Mouse (Mus musculus): Measurements from ENCODE around the gene Gm13889.
A peak's percentile ranks its signal among the peaks of the same experiment; 100 is the strongest.

Gene Gm13889

DNA sequence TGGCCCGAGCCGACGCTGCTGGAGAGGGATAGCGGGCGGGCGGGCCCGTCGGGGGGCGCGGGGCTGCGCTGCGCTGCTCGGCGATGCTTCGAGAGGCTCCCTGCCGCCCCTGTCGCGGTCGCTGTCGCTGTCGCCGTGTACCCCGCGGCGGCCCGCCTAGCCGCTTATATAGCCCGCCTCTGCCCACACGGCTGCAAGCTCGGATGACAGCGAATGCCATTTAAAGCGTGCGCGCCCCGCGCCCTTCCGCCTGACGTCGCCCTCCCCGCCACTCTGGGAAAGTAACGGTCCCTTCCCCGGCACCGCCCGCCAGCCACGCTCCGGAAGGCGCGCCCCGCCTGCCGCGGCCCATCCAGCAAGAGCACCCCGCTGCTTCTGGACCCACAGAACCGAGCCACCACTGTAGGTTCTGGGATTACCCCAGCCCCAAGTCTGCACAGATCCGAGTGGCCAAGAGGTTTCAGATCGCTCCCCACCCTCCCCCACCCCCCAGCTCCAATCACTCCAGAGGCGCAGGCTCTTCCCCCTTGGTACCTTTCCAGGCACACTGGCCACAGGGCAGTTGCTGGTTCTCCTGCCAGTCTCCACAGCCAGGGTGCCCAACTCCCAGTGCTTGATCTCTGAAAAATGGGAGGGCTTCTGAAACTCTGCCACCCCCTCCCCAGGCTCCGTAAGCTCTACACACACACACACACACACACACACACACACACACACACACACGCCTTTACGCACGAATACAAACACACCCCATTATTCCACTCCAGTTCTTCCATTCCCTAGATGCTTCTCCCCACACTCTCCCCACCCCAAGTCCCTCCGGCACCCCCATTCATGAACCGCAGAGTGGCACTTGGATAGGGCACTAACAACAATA lies at the start of gene Gm13889:
TSS of gene Gm13889 (minus strand) at position 294 of the 877 bp plus-strand sequence.
- DNase-seq (ENCODE audit: low read depth, low spot score), result peak; percentile 67

DNA sequence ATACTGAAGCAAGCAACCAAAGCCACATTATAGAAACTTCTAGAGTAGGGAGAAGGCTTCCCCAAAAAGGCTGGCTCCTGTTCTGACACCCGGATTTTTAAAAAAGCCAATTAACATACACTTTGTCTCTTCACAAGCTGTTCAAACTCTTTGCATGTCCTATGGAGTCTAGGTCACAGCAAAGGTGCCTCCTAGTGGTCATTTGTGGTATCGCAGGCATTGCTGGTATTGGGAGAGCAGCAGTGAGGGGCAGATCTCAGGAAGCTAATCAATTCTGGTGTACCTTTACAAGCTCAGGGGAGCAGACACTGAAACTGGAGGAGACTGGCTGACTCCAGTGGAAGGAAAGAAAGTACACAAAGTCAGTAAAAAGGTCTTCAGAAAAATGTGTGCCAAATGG lies 45.3 kb upstream of the Gm13889 start:
- DNase-seq (ENCODE audit: low read depth, low spot score), result peak; percentile 88

DNA sequence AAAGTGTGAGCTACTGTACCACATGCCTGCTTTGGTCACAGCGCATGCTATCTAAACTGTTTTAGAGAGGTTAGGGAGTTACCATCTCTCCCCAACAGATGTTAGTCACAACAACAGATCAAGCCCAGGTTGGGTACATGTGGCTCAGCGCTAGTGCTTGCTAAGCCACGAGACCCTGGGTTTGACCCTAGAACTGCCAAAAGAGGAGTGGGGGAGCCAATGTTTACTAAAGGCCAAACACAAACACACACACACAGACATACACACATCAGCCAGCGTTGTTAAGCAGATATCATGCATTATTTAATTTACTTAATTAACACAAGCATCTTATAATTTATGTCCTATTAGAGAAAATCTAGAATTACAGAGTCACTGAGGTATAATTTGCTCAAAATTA lies 44.9 kb upstream of the Gm13889 start:
- DNase-seq (ENCODE audit: low read depth, low spot score), result no peak

DNA sequence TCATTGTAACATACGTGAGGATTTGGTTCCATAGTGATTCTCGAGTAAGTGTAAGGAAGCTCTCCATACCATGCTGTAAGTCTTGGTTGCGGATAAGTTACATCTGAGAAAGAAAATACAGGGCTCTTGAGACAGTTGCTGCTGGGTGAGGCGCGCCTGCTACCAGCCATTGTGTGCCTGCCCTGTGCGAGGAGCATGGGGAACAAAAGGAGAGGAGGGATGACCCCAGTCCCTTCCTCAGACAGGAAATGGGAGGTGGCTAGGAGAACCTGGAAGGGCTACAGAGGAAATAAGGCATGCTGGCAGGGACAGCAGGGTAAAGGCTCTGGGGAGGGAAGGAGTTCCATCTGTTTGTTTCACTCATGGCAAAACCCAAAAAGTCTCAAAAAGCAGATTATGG lies 44.4 kb upstream of the Gm13889 start:
- DNase-seq (ENCODE audit: low read depth, low spot score), result peak; percentile 77

DNA sequence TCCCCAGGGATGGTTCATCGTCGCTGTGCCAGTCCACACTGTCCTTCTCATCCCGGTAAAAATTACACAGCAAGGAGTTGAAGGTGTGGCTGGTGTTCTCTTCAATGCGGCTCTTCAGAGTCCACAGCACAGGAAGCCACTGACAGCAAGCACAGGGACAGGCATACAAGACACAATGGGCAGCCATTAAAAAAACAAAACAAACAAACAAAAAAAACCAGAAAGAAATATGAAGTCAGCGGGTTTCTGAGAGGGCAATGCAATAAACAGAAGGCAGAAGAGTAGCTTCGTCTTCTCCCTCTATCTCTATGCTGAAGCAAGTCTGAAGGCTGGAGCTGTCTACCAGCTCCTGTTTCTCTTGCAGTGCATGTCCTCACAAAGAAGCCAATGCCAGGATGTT lies 39.3 kb upstream of the Gm13889 start, which contains the start of gene Gm27027:
TSS of gene Gm27027 (minus strand) at position 101 of the 400 bp plus-strand sequence.
- DNase-seq (ENCODE audit: low read depth, low spot score), result no peak

DNA sequence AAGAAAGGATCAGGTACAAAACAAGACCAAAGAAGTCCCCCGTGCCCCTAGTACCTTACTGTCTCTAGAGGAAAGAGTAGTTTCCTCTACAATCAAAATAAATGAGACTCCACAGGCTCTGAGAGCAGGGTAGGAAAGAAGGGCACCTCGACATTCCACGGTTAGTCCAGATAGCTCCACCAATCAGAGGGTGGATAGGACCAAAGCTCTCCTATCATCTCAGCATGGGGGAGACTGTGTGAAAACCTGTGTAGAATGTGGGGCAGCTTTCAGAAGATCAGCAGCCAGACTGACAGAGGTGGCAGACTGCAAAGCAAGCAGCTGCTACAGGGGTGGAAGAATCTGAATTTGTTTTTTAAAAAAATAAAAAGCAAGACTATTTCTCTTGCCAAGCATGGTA lies 35.8 kb upstream of the Gm13889 start:
- DNase-seq (ENCODE audit: low read depth, low spot score), result no peak

DNA sequence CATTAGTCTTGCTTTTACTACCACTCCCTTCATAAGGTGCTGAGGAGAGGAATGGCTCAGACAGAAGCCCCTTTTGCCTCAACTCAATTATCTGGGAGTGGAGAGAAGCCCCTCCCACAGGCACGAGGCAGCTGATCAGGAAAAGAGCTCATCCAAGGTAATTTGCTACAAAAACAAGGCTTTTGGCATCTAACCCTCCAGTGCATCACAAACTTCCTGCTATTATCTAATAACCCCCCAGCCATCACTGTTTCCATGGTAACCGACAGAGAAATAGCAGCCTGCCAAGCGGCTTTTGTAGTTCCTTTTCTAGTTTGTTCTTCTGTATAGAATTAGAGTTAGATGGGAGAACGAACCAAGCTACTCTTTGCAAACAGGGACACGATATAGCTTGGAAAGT lies 35.3 kb upstream of the Gm13889 start:
- no peak for DNase-seq (ENCODE audit: low read depth, low spot score)

DNA sequence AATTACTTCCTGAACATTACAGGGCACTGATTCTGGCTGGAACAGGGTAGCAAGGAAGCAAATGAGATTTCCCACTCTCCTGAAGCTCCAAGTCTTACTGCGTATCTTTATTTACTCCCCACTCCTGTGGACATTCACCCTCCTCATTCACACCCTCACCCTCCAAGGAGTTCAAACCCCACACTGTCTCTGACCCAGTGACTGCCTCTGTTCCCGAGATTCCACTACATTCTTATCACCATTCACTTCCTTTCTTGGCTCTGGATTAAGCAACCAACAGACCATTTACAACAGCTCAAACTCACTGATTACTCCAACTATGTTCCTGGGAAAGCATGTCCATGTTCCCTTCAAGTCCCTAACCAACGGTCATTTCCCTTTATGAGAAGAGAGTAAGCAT lies 34.3 kb upstream of the Gm13889 start:
- no peak for DNase-seq (ENCODE audit: low read depth, low spot score)

DNA sequence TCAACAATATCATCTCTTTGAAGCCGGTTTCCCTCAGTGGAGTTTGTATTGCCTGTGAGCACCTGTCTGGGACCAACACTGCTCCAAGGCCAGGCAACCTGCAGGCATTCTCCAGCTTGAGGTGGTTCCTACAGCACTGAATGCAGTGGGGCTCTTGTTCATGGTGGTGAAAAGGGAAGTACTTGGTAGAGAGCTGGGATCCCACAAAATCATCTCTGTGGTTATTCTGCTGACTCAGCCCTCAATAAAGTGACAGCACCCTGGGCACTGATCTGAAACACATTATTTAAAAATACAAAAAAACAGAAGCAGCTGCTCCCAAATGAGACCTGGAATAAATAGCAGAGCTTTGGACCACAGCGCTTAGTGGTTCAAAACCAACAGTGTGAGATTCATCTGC lies 31.4 kb upstream of the Gm13889 start:
- no peak for DNase-seq (ENCODE audit: low read depth, low spot score)

DNA sequence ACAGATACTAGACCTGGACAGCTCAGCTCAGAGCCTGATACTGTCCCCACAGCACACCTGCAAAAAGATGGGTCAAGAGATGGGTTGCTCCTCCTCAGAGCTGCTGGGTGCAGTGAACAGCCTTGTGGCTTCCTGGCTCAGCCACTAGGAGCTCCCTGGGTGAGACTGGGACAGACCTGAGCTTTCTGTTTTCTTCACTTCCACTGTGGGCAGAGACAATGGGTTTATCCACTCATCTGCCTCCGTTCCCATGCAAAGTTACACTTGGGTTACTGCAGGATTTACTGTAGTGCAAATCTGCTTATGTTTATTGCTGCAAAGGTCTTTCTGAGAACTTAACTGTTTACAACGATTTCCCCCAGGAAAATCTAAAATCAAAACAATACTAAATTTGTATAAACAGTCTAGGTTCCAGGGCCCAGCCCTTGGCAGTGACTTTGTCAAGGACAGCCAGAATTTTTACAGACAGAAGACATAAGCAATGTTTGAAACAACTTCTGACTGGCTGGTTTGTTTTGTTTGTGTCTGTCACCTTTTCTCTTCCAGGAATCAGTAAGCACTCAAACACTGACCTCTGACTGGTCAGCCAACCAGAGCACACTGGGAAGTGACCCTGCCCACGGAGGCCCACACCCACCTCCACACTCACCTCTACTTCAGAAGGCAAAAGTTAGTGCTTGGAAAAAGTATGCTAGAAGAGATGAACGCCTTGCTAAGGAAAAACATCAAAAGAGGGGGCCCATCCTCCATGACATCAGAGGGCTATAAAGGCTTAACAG lies 25.6 kb upstream of the Gm13889 start:
- DNase-seq (ENCODE audit: low read depth, low spot score), result no peak

DNA sequence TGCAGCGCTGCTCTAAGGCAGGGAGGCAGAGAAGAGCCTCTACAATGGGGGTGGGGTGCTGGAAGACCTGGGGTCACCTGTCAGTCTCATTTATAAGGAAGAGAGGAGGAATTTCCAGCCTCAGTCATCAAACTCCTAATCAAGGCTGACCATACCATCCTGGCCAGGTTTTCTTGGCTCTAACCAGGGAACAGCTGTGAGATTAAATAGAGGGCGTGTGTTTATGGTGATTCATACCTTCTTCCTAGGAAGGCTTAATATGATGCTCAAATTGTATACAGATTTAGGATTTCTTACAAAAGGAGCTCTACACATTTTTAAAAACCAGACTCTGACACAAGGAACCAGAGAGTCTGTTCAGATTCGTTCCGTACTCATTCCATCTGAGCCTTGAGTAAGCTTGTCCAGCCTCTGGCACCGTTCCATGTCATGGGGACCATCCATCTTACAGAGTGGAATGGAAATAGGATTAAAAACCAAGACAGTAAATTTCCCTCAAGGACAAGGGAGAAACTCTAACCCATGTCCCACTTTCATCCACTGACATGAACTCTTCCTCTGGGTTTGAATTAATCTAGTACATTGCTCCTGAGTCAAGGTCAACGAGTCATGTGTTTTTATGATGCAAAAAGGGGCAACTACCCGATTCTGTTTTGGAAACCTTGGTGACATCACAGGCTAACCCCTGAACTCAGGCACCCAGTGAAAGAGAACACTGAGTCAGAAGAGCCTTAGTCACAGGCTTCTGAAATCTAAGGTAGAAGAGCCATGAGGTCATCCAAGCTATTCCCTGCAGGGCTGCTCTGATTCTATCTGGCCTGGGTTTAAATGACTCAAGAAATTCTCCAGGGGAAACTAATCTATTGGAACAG lies 22.5 kb upstream of the Gm13889 start:
- DNase-seq (ENCODE audit: low read depth, low spot score), result no peak

DNA sequence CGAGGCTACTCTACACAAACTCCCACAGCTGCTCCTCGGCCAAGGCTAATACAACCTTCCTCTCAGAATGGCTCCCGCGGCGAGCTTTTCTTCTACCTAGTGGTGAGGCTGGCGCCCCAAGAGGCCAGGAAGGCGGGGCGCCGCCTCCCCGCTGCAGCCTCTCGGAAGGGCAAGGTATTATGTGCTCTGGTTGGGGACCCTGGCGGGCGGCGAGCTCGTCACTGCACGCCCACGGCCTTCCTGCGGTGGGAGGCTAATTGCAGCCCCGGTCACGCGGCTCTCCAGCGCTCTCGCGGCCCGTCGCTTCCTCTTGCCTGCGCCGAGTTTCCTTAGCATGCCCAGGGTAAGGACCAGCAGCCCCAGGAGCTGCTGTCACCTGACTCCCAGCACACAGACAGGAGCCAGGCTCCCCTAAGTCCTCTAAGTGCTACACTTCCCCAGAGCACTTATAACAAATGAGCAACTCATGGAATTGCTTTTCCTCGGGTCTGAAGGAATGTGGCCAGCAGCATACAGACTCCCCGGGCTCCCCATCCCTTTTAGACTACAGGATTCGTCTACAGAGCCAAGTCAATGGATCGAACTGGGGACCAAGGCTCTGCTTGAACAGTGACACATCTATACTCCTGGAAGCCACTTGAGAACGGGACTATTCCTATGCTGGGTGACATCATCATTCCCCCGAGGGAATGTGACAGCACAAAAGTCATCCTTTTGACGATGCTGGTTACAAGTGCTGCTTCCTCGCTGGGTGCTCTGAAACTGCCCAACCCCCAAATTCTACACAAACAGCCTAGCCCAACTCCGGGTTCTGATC lies 19.6 kb upstream of the Gm13889 start:
- peak; percentile 66 for DNase-seq (ENCODE audit: low read depth, low spot score)

DNA sequence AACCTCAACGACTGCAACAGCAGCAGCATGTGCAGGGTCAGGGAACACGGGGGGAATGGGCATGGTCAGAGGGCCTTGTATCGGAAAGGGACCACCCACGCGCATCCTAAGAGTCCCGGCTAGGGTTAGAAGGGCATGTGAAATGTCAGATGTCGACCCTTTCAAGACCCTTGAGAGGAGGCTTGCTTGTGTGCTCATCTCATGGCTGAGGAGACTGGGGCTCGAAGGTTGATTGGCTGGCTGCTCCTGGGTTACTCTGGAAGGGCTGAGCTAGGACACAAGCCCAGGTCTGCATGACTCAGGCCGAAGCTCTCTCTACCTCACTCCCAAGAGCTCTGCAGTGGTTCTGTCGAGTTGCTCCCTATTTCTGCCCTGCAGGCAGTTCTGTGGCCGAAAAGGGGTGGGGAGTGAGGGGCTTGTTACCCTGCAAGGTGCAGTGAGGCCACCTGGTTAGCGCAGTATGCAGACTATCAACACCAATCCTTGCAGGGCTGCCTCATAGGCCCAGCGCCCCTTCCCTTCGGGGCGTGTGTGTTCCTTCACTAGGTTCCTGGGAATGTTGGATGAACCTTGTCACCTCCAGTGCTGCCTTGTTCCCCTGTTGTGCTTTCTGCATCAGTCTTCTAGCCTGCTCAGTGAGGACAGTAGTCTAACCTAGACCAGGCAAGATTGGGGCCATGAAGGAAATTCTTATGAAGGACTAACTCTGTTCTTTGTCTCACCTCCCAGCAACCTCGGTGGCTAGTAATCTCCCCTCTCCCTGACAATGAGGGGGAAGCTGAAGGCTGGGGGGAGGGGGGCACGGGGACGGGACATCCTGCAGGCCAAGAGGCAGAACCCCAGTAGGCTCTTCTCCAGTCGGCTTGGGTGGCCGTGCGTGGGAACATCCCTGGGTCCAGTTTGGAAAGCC lies 18.8 kb upstream of the Gm13889 start:
- peak; percentile 23 for DNase-seq (ENCODE audit: low read depth, low spot score)

DNA sequence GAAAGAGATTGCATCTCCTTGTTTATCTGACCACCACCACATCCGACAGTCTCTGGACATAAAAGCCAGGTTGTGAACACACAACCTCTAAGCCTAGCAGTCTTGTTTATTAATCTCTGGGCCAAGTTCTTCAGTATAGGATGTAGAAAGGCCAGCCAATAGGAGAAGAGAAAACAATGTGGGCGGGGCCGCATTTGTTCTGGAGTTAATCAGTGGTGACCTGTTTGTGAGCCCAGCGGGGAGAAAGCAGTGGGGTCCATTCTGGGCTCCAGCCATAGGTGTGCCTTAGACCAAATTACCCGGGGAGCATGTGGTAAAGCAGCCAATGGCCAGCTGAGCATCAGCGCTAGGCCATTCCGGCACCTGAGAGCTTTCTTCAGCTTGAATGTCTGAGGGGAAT lies 18.0 kb upstream of the Gm13889 start:
- DNase-seq (ENCODE audit: low read depth, low spot score), result peak; percentile 23

DNA sequence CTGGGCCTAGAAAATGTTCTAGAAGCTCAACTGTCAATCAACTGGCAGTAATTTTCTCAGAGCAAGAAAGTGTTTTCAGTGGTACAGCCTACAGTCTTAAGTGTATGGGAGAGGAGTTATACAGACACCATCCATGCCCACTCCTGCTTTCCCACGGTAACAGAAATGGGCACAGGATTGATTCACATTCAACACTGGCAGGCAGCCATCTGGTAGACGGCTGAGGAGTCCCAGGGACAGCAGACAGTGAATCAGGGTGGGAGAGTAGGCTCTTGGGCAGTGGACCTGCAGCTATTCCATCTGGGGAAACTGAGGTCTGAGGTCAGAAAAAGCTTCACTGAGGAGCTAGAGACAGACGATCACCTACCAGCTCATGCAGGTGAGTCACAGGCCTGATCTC lies 14.6 kb upstream of the Gm13889 start:
- no peak for DNase-seq (ENCODE audit: low read depth, low spot score)

DNA sequence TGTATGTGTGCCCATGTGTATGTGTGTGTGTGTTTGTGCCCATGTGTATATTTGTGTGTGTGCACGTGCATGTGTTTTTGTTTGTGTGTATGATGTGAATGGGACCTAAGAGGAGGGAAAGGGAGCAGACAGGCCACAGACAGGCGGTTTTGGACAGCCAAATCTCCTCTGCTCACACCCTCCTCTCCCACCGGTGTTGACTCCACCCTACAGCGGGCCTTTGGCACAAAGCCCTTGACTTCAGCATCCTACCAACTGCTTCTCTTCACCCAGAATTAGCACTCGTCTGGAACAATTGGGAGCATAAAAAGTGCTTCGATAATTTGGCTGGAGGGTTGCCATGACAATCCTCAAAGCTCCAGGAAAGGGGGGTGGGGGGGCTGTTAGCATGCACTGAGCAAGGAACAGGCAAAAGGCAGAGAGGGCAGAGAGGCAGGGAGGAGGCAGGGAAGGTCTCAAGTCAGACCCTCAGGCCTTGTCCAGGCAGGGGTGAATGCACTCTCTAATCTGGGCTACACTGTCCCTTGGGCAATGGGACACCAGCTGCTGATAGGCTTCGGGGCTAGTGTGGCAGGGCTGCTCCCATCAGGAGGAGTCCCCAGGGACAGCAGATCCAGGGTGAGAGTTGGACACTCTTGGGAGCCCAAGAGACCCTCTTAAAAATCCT lies 7.6 kb upstream of the Gm13889 start:
- DNase-seq (ENCODE audit: low read depth, low spot score), result no peak

DNA sequence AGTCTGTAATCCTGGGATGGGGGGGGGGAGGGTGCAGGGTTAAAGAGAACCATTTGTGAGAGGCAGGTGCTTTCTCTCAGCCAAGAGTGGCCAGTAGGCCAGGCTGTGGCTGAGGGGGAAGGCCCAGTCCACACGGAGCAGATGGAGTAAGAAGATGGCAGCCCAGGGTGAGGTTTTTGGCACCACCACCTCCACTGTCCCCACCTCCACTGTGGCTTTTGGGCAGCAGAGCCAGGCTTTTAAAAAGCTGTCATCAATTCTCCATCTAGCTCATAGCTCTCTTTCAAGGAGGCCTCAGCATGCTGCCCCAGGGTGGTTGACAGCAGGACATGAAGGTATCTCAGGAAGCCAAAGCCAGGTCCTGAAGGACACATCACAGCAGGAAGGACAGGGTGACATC lies 6.8 kb upstream of the Gm13889 start:
- no peak for DNase-seq (ENCODE audit: low read depth, low spot score)

DNA sequence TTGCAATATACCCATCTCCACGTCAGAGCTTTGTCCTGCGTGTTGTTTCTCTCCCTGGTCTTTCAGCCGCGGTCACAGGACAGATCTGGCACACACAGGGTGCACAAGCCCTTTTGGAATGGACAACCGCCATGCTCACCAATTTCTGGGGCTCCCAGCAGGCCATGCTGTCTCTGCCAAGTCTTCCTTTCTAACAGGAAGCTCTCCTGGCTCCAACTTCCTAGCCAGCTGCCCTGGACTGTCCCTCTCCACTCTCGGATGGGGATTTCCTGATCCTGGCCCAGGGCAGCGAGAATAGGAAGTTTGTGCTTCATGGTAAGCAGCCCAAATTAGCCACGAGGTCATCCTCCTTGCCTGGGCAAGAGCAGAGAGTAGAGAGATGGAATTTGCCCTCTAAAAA lies 4.7 kb upstream of the Gm13889 start:
- no peak for DNase-seq (ENCODE audit: low read depth, low spot score)

DNA sequence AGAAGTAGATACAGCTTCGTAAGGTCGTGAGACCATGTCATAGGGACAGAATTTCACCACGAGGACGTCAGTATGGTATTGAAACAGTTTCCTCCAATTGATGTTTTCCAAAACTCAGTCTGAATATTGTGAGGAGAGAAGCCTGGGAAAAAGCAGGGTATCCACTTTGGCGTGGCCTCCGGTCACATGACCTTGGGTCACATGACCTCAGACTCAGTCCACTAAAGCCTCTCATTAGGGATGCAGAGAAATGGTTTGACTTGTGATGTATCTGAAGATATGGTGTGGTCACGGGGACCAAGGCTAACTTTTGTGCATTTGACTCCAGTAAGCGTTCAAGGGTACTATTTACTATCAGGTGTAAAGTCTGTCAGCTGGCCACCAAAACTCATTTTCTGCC lies 2.3 kb upstream of the Gm13889 start:
- DNase-seq (ENCODE audit: low read depth, low spot score), result no peak

All from ZHBTc4 (cell line).